13 mouse cellular contexts compared by ENCODE assay signal in the genomic region with DNA sequence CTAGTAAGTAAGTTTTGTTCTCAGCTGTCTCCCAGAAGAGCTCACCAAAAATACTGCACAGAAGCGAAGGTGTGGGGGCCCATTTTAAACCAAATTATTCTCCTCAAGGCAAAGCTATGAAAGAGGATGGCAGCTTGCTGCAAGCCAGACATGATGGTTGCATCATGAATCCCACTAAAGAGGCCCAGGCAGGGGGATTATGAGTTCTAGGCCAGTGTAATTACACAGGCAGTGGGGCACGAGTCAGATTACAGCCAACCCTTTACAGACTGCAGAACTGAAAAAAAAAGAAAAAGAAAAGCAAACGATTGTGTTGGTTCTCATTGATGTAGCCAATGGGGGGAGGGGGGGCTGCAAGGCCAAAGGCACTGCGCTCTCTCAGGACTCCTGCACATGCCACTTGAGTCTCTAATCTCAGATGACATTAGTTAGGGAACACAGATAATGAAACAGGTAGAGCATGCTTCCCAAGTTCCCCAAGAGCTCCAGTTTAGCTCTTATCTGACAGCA.
"Had no signal": no experiment of that assay in that cellular context is flagged by ENCODE, and none has a peak within 500 bp of the region (broad histone marks: within the 10 kb centered on the region; RNA-seq: fewer than 3 reads in every experiment).

No protein-coding gene starts in this region.

- H3K9ac ChIP-seq: limb, embryonic 13.5 days; liver, embryonic 14.5 days; midbrain, embryonic 15.5 days; neural tube, embryonic 12.5 days had no signal

- H3K36me3 ChIP-seq: limb, embryonic 13.5 days; midbrain, embryonic 15.5 days; neural tube, embryonic 12.5 days had no signal

- H3K4me2 ChIP-seq: limb, embryonic 13.5 days; midbrain, embryonic 15.5 days; neural tube, embryonic 12.5 days had no signal

- H3K4me1 ChIP-seq: midbrain, embryonic 15.5 days; neural tube, embryonic 12.5 days had no signal

- H3K27ac ChIP-seq: left cerebral cortex, adult 2 months; limb, embryonic 13.5 days; liver, embryonic 14.5 days; midbrain, embryonic 15.5 days; neural tube, embryonic 12.5 days had no signal

- ATAC-seq: lung, postnatal 0 days; midbrain, embryonic 15.5 days had no signal

- H3K4me3 ChIP-seq: left cerebral cortex, adult 2 months; limb, embryonic 13.5 days; midbrain, embryonic 15.5 days; neural tube, embryonic 12.5 days had no signal

- DNase-seq: kidney, adult 18-20 months; kidney, postnatal 14 days; lung, adult 2 months; lung, postnatal 36 days; right cerebral cortex, adult 18-20 months; right cerebral cortex, postnatal 25 days; thymus, postnatal 36 days had no signal

- H3K9me3 ChIP-seq: limb, embryonic 13.5 days; midbrain, embryonic 15.5 days; neural tube, embryonic 12.5 days had no signal
